Mouse (Mus musculus) heart, adult 9 months (tissue): ENCODE results near the gene Klrk1.
"Not testable (repeated sequence)": the region's sequence is repeated elsewhere in the genome, so short reads cannot be mapped to it uniquely, and the experiment has no call there.

Experiments used
- DNase-seq, 2 experiments: peaks; one replicate each; pipeline ENCODE4 v3.0.0; 2022; ENCODE audit warnings: low spot score in 2 of 2

Gene Klrk1

GRCm38 (mm10) chr6:129623735-129624134 lies at the start of gene Klrk1:
TSS of gene Klrk1 (minus strand) at chr6:129623864.
- DNase-seq, result no peak

DNA sequence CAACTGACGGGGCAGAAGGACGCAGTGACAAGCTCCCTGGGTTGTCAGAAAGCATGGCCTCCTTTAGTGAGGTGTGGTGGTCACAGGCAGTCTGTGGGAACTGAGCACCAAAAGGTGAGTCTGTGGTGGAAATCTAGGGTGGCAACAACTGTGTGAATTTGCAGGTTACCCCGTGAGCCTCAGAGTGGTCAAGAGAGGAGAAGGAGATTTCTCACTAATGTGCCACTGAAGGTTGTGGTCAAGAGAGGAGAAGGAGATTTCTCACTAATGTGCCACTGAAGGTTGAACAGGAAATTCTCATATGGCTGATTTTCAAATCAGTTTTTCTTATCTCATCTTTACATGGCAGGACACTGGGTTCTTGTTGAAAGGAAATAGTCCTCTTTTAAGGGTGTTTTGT lies 37.6 kb upstream of the Klrk1 start:
- DNase-seq, result not testable (repeated sequence)

DNA sequence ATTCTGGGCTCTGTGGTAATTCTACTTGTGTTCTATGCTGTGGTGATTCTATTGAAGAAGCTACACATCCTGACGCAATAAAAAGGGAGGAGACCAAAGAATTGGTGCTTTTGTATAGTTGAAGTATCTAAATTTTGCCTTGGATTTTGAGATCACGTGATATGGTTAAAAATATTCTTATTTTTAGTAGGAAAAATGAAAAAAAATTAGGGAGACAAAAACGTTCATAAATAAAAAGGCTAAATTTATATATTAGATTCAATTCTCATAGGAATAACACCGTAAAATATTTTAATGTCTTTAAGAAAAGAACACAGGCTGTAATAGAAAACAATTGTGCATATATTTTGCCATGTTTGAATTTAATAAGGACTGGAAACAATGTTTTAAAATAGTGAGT lies 36.9 kb upstream of the Klrk1 start, which contains the start of gene Klrc2:
Gene Klrc2 (minus strand): TSS at position 101 of the 400 bp plus-strand sequence.
- DNase-seq, result not testable (repeated sequence)

DNA sequence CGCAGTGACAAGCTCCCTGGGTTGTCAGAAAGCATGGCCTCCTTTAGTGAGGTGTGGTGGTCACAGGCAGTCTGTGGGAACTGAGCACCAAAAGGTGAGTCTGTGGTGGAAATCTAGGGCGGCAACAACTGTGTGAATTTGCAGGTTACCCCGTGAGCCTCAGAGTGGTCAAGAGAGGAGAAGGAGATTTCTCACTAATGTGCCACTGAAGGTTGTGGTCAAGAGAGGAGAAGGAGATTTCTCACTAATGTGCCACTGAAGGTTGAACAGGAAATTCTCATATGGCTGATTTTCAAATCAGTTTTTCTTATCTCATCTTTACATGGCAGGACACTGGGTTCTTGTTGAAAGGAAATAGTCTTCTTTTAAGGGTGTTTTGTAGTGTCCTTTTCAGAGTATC lies 20.4 kb upstream of the Klrk1 start:
- not testable (repeated sequence) for DNase-seq

GRCm38 (mm10) chr6:129643237-129643636 lies 19.6 kb upstream of the Klrk1 start, which contains the start of gene Klrc3:
TSS of gene Klrc3 (minus strand) at chr6:129643337.
- DNase-seq, result not testable (repeated sequence)

DNA sequence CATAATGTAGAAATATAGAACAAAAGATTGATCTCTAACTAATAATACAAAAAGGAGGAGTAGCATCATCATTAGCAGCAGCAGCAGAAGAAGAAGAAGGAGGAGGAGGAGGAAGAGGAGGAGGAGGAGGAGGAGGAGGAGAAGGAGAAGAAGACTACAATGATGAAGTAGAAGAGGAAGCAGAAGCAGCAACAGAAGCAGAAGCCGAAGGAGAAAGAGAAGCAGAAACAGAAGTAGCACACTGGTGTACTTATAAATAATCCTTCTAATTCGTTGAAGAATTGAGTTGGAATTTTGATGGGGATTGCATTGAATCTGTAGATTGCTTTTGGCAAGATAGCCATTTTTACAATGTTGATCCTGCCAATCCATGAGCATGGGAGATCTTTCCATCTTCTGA lies 7.4 kb upstream of the Klrk1 start:
- DNase-seq, result not testable (repeated sequence)

- no peak for DNase-seq
Observed at GRCm38 (mm10) chr6:129608372-129608771, 15.3 kb downstream of the Klrk1 start.

DNA sequence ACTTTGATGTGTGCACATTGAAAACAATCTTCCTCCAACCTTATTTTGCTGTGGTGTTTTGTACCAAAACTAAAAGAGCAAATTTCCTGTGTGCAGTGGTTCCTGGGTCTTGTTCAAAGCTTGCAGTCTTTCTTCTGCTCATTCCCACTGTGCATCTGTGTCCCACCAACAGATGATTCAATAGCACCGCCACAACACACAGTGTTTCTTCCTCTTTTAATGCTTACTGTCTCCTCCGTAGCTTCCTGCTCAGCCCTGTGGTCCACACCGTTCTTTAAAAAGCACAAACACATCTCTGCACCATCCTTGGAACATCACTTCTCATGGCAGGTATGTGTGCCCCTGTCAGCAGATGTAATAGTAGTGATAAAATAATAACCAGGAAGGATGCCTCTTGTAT lies 32.2 kb downstream of the Klrk1 start, which contains the start of gene Klrd1:
Gene Klrd1 (plus strand): TSS at position 275 of the 400 bp plus-strand sequence.
- DNase-seq, result no peak

DNA sequence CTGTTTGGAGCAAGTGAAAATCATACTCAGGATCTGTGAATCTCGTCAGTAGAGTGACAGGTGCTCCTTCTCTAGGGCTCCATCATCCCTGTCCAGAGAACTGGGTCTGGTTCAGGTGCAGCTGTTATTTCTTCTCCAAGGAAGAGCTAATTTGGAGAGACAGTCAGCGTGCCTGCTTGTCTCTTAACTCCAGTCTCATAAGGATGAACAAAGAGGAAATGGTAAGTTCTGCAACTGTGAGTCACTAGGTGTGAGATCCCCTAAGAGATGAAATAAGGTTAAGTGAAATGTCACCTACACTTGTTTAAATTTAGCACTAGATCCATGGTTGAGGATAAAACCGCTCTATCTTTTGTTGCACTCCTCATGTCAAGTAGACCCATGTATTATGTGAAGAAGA lies 40.6 kb downstream of the Klrk1 start:
- no peak for DNase-seq

DNA sequence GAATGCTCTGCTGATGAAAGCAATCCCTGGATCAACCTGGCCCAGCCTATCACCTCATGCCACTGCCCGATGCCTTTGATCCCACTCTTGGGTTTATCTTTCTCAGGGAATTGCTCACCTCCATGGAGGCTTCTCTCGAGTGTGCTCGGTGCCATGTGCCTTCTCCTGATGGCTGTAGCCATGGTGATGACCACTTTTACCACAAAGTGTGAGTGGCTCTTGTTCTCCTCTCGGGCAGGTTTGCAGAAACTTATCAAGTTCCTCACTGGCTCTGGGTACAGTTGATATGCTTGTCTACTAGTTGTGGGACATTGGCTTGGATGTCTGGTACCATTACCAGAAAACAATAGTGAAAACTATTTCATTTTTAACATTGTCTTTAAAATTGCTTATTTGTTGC lies 41.8 kb downstream of the Klrk1 start:
- DNase-seq, result no peak

- DNase-seq, result no peak
Observed at GRCm38 (mm10) chr6:129581274-129581673, 42.4 kb downstream of the Klrk1 start.

GRCm38 (mm10) chr6:129577605-129578004 lies 46.1 kb downstream of the Klrk1 start, which contains the start of gene Klre1:
TSS of gene Klre1 (plus strand) at chr6:129577905.
- DNase-seq, result no peak

DNA sequence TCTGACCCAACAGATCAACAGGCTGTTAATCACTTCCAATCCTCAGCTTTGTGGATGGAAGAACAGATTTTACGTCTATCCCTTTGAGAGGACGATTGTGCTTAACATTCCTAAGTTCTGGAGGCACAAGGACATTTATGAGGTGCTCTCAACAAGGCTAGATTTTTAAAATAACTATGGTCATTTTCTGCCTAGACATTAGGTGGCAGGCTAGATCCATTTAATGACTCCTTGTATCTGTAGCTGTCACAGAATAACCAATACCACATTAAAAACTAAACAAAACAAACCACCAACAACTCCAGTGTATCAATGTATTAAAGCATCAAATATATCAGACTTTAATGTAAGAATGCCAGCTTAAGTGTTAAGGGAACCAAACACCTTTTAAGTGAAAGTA lies 48.3 kb downstream of the Klrk1 start:
- DNase-seq, result no peak

DNA sequence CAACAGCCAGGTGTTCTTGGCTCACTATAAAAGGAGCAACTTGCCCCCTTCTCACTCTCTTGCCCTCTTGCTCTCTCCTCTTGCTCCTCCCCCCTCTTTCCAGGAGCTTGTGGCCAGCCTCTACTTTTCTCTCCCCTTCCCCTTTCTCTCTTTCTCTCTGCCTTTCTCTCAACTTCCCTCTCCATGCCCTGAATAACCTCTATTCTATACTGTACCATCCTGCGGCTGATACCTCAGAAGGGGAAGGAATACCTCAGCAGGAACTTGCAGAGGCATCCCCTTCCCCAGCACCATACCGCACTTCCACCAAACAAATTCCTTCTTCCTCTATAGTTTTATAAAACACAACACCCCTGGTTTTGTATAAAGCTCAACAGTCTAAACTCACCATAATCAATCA lies 58.4 kb downstream of the Klrk1 start:
- no peak for DNase-seq
